Comparison of ENCODE assay signal across 14 mouse cellular contexts in the genomic region with DNA sequence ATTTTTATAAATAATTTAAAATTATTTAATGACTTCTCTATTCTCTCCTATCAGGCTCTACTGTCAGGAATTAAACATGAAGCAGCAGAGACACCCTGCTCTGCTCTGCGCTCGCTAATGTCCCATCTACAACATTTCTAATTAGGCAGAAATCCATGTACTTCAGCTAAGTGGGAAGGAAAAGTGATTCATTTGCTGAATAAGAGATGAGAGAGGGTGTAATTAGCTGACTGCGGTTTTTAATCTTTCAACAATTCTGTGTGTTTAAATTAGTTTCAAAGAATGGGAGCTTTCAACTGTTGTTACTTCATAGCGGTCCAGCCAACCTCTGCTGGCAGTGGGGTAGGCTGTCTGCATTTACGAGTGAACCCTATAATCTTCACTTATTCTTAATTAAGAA.
"Had no signal": no experiment of that assay in that cellular context is flagged by ENCODE, and none has a peak within 500 bp of the region (broad histone marks: within the 10 kb centered on the region; RNA-seq: fewer than 3 reads in every experiment).

No protein-coding gene starts in this region.

- H3K9me3 ChIP-seq: kidney, embryonic 15.5 days; limb, embryonic 10.5 days; liver, embryonic 15.5 days; midbrain, embryonic 10.5 days; stomach, embryonic 15.5 days had no signal

- H3K9ac ChIP-seq: kidney, embryonic 15.5 days; liver, embryonic 15.5 days; lung, embryonic 14.5 days; stomach, embryonic 15.5 days had no signal

- H3K27me3 ChIP-seq: kidney, embryonic 15.5 days; liver, embryonic 15.5 days; stomach, embryonic 15.5 days had no signal

- H3K4me2 ChIP-seq: kidney, embryonic 15.5 days; liver, embryonic 11.5 days; liver, embryonic 15.5 days; lung, embryonic 14.5 days; stomach, embryonic 15.5 days had no signal

- H3K4me3 ChIP-seq: kidney, embryonic 15.5 days; left cerebral cortex, adult 2 months; limb, embryonic 10.5 days; liver, embryonic 15.5 days; midbrain, embryonic 10.5 days; stomach, embryonic 15.5 days had no signal

- H3K4me1 ChIP-seq: kidney, embryonic 15.5 days; limb, embryonic 10.5 days; stomach, embryonic 15.5 days had no signal

- H3K27ac ChIP-seq: kidney, embryonic 15.5 days; left cerebral cortex, adult 2 months; limb, embryonic 10.5 days; liver, embryonic 15.5 days; midbrain, embryonic 10.5 days; stomach, embryonic 15.5 days had no signal

- DNase-seq: kidney, postnatal 14 days; lung, embryonic 14.5 days; lung, postnatal 10 days; lung, postnatal 4 days; midbrain, embryonic 14.5 days; right cerebral cortex, postnatal 14 days; thymus, postnatal 36 days had no signal
